Mouse (Mus musculus) E14TG2a.4 (cell line): ENCODE data around the gene Il4ra.

Experiments
- H3K27me3 ChIP-seq: 2 replicates; pipeline ENCODE4 v1.6.1; 2014; ENCODE audit warnings: low read length, control low read depth; ENCODE audit not compliant: insufficient read depth
- H3K36me3 ChIP-seq: 2 replicates; pipeline ENCODE4 v1.6.1; 2014; ENCODE audit warnings: low read length, control low read depth; ENCODE audit not compliant: insufficient read depth
- H3K4me1 ChIP-seq: replicated peaks from 2 replicates; pipeline ENCODE4 v1.6.1; 2014; ENCODE audit warnings: low read depth, low read length, control low read depth
- H3K4me3 ChIP-seq: replicated peaks from 2 replicates; pipeline ENCODE4 v1.5.1; 2014; ENCODE audit warnings: mild to moderate bottlenecking, low read length
- H3K9me3 ChIP-seq: 2 replicates; pipeline ENCODE4 v1.6.1; 2014; ENCODE audit warnings: low read length, control low read depth
- CTCF ChIP-seq: conservative IDR thresholded peaks from 2 replicates; pipeline ENCODE4 v1.5.1; 2014; ENCODE audit warnings: low read length
- NANOG ChIP-seq: IDR thresholded peaks from 2 replicates; pipeline ENCODE4 v1.6.1; 2014; ENCODE audit warnings: borderline replicate concordance, low read length, mixed read lengths
- POU5F1 ChIP-seq: IDR thresholded peaks from 2 replicates; pipeline ENCODE4 v1.6.1; 2014; ENCODE audit warnings: low read length, borderline replicate concordance

Il4ra gene

GRCm38 (mm10) chr7:125622741-125623685 lies 71.1 kb downstream of the Il4ra start:
- Histone ChIP-seq H3K36me3 (no peaks in the 10 kb centered on the region), H3K4me1 (no peaks in the 10 kb centered on the region), H3K9me3 (no peaks in the 10 kb centered on the region), H3K4me3 (no peak overlapping the region), H3K27me3 (0 out of 2 replicates have a peak, but pooled peaks cover 4% of the 10 kb centered on the region)
- TF ChIP-seq POU5F1: no peak

- 0 out of 2 replicates have a peak, but pooled peaks cover 6% of the 10 kb centered on the region for H3K27me3 ChIP-seq
- H3K4me3 ChIP-seq: no peak overlapping the region
- no peaks in the 10 kb centered on the region for H3K36me3 ChIP-seq
- H3K9me3 ChIP-seq: no peaks in the 10 kb centered on the region
- no peaks in the 10 kb centered on the region for H3K4me1 ChIP-seq
- TF ChIP-seq POU5F1 (no peak), NANOG (no peak), CTCF (no peak)
These were observed 73.3 kb downstream of the Il4ra start for GRCm38 (mm10) chr7:125625219-125625618.

GRCm38 (mm10) chr7:125625829-125626228 lies 73.9 kb downstream of the Il4ra start:
- Histone ChIP-seq H3K27me3 (0 out of 2 replicates have a peak, but pooled peaks cover 5% of the 10 kb centered on the region), H3K36me3 (no peaks in the 10 kb centered on the region), H3K4me3 (no peak overlapping the region), H3K9me3 (no peaks in the 10 kb centered on the region), H3K4me1 (no peaks in the 10 kb centered on the region)
- TF ChIP-seq CTCF: no peak
- no peak for TF ChIP-seq NANOG
- no peak for TF ChIP-seq POU5F1
